Mouse (Mus musculus) embryo, embryonic 10 days (tissue): ENCODE data around the gene Dnal4.

Source experiments
- DNase-seq: peaks from one replicate; pipeline ENCODE4 v3.0.0-alpha.2; 2015; ENCODE audit warnings: low spot score

Dnal4 gene

DNA sequence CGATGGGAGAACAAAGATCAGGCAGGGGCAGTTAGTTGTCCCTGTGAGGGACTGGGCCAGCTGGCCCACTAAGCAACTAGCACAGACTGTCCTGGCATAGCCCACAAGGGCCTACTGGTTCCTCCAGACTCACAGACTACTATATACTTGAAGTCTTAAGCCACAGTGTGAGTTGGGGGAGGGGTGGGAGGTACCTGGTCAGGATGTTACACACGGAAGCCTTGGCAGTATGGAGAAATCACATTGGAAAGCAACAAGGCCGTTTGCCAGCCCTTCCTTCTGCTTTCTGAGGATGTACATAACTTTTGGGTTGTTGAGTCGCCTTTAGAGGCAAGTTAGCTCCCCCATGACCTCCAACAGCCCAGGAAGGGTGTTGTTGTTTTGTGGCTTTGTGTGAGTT, 44.0 kb downstream of the Dnal4 start:
- no peak for DNase-seq

- no peak for DNase-seq
These were observed 44.5 kb downstream of the Dnal4 start for GRCm38 (mm10) chr15:79733192-79733591.

GRCm38 (mm10) chr15:79731554-79731953, 46.1 kb downstream of the Dnal4 start:
- DNase-seq = no peak

GRCm38 (mm10) chr15:79728731-79729388, 48.8 kb downstream of the Dnal4 start:
- DNase-seq = no peak

DNA sequence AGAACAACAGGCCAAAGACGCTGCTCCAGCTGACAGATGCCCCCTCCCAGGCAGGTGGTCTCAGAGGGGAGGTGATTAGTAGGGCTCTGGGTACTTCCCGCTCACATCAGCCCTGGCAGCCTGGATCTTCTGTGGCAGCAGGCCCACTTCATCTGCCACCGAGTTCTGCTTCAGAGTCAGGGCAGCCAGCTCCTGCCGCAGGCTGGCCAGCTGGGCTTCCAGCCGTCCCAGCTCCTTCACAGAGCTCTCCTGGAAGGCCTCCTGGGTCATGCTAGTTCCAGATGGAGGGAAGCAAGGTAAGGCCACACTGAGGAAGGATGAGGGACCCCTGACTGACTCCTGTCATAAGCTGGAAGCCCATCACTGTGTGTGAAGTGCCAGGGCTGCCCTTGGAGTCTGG, 49.3 kb downstream of the Dnal4 start:
- DNase-seq = no peak

- DNase-seq = no peak
These were observed 49.8 kb downstream of the Dnal4 start for GRCm38 (mm10) chr15:79727840-79728239.

GRCm38 (mm10) chr15:79725190-79725789, 52.4 kb downstream of the Dnal4 start:
- DNase-seq = no peak

- DNase-seq = peak; percentile 38
These were observed 54.2 kb downstream of the Dnal4 start for GRCm38 (mm10) chr15:79723439-79723838.

DNA sequence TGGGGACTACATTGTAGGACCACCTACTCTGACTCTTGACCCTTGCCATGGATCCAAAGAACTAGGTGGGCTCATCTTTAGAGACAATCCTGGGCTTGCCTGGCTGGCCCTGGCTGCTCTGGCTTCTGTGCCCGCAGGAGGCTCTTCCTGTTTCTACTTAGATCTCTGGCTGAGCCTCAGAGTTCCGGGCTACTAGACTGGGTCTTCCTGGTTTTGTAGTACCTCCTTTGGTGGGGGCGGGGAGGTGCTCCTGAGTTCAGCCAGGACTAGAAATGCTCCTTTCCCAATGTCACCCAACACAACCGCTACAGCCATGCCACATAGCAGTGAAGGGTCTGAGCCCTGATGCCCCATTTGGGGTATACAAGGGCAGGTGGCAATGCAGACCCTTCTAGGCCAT, 56.9 kb downstream of the Dnal4 start:
- no peak for DNase-seq

DNA sequence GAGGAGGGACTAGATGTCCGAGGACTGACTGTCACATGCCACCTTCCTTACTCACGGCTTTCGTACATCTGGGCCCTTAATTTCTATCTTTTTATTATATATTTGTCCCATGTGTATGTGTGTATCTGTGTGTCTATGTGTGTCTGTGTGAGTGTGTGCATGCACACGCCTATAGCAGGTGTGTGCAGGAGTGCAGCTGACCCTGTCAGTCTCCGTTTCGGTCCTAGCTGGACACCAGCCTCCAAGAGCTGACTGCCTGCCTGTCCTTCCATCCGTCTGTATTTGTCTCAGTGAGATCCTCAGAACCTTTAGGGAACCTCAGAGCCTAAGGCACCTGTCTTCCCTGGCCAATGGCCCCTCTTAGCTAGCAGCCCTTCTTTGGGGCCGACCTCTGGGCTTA, 57.4 kb downstream of the Dnal4 start:
- DNase-seq = no peak

- no peak for DNase-seq
These were observed 60.9 kb downstream of the Dnal4 start for GRCm38 (mm10) chr15:79716710-79717109.

- no peak for DNase-seq
These were observed 62.0 kb downstream of the Dnal4 start for GRCm38 (mm10) chr15:79715646-79716045.
